Mouse (Mus musculus) bone marrow macrophage, adult 2 months (primary cell): ENCODE measurements around the gene Rnf123.

Experiments used
- CTCF ChIP-seq: IDR thresholded peaks from 2 replicates; pipeline ENCODE4 v1.5.1; 2012; ENCODE audit warnings: low read depth, mild to moderate bottlenecking, low read length, moderate library complexity
- POLR2A ChIP-seq: IDR thresholded peaks from 2 replicates; pipeline ENCODE4 v1.6.1; 2012; ENCODE audit warnings: mild to moderate bottlenecking, low read depth, low read length, borderline replicate concordance

DNA sequence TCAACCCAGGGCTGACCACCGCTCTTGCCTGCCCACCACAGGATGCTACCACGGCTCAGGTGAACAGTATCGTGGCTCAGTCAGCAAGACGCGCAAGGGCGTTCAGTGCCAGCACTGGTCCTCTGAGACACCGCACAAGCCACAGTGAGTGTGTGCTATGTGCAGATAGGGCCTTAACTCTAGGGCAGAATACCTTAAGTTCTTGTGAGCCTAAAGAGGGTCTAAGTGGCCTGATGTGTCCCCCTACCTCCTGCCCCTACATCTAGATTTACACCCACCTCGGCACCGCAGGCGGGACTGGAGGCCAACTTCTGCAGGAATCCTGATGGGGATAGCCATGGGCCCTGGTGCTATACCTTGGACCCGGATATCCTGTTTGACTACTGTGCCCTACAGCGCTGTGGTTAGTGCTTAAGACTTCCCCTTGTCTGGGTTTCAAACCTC is at the start of gene Rnf123:
- TF ChIP-seq CTCF: no peak
- no peak for TF ChIP-seq POLR2A
